Mouse (Mus musculus) MEL (cell line): Measurements from ENCODE around the gene Rundc1. TPM values are rescaled to one million over a fixed set of nuclear protein-coding genes. Genes with fewer than 3 reads are reported as not detected.

Experiments used
- DNase-seq: peaks from one replicate; pipeline ENCODE4 v3.0.0; 2011; ENCODE audit warnings: low read depth, low spot score
- H3K27ac ChIP-seq: 2 replicates; pipeline ENCODE4 v1.5.1; 2012; ENCODE audit warnings: low read depth, mild to moderate bottlenecking, control low read depth, low read length, moderate library complexity; ENCODE audit not compliant: control insufficient read depth
- H3K27me3 ChIP-seq, 2 experiments: fragments of 150-350 bp in 1 of 2; sonication (generic) in 1 of 2; 2 replicates each; pipeline ENCODE4 v1.6.1; 2012; ENCODE audit warnings: low read length in 2 of 2, mild to moderate bottlenecking in 2 of 2, improper control_type of control experiment in 1 of 2, moderate library complexity in 1 of 2; ENCODE audit not compliant: insufficient read depth in 2 of 2, control insufficient read depth in 1 of 2
- H3K36me3 ChIP-seq, 2 experiments: 2 replicates each; pipeline ENCODE4 v1.6.1; 2012 to 2014; ENCODE audit warnings: low read length in 2 of 2, improper control_type of control experiment in 1 of 2, inconsistent platforms in 1 of 2, mild to moderate bottlenecking in 1 of 2; ENCODE audit not compliant: insufficient read depth in 2 of 2, control insufficient read depth in 1 of 2
- H3K4me1 ChIP-seq, 2 experiments: fragments of 150-350 bp in 1 of 2; sonication (generic) in 1 of 2; 2 replicates each; pipeline ENCODE4 v1.6.1; 2012; ENCODE audit warnings: low read length in 2 of 2, improper control_type of control experiment in 1 of 2, mild to moderate bottlenecking in 1 of 2; ENCODE audit not compliant: insufficient read depth in 2 of 2, control insufficient read depth in 1 of 2
- H3K4me3 ChIP-seq, 2 experiments: fragments of 150-350 bp in 1 of 2; sonication (generic) in 1 of 2; 2 replicates each; pipeline ENCODE4 v1.5.1; 2012; ENCODE audit warnings: low read depth in 2 of 2, low read length in 2 of 2, mild to moderate bottlenecking in 2 of 2, moderate library complexity in 2 of 2, control low read depth in 1 of 2, improper control_type of control experiment in 1 of 2; ENCODE audit not compliant: control insufficient read depth in 1 of 2, insufficient read depth in 1 of 2
- H3K79me2 ChIP-seq: 2 replicates; pipeline ENCODE4 v1.6.1; 2012; ENCODE audit warnings: mild to moderate bottlenecking, low read length, moderate library complexity; ENCODE audit not compliant: control insufficient read depth, poor library complexity, insufficient read depth
- H3K9ac ChIP-seq: 2 replicates; pipeline ENCODE4 v1.6.1; 2012; ENCODE audit warnings: low read depth, mild to moderate bottlenecking, control low read depth, low read length, moderate library complexity; ENCODE audit not compliant: control insufficient read depth, poor library complexity, severe bottlenecking
- H3K9me3 ChIP-seq: fragments of 150-350 bp; sonication (generic); replicated peaks from 2 replicates; pipeline ENCODE4 v1.6.1; 2012; ENCODE audit warnings: mild to moderate bottlenecking, low read length, improper control_type of control experiment, moderate library complexity; ENCODE audit not compliant: insufficient read depth
- BHLHE40 ChIP-seq: IDR thresholded peaks from 2 replicates; pipeline ENCODE4 v1.6.1; 2012; ENCODE audit warnings: low read depth, mild to moderate bottlenecking, inconsistent platforms, low read length, improper control_type of control experiment, borderline replicate concordance
- CHD1 ChIP-seq: IDR thresholded peaks from 2 replicates; pipeline ENCODE4 v1.6.1; 2012; ENCODE audit warnings: low read depth, mild to moderate bottlenecking, inconsistent platforms, low read length, improper control_type of control experiment
- CHD2 ChIP-seq: IDR thresholded peaks from 2 replicates; pipeline ENCODE4 v1.6.1; 2011; ENCODE audit warnings: low read length, improper control_type of control experiment
- E2F4 ChIP-seq: IDR thresholded peaks from 2 replicates; pipeline ENCODE4 v1.6.1; 2011; ENCODE audit warnings: low read depth, low read length, improper control_type of control experiment, borderline replicate concordance
- EP300 ChIP-seq, 2 experiments: IDR thresholded peaks; 2 replicates each; pipeline ENCODE4 v1.6.1; 2011; ENCODE audit warnings: improper control_type of control experiment in 2 of 2, low read length in 2 of 2, low read depth in 1 of 2, mild to moderate bottlenecking in 1 of 2
- GATA1 ChIP-seq: IDR thresholded peaks from 2 replicates; pipeline ENCODE4 v1.6.1; 2011; ENCODE audit warnings: low read depth, low read length, improper control_type of control experiment
- HCFC1 ChIP-seq: IDR thresholded peaks from 2 replicates; pipeline ENCODE4 v1.6.1; 2012; ENCODE audit warnings: low read depth, mild to moderate bottlenecking, inconsistent platforms, low read length, improper control_type of control experiment, moderate library complexity
- JUND ChIP-seq: IDR thresholded peaks from 2 replicates; pipeline ENCODE4 v1.6.1; 2011; ENCODE audit warnings: low read depth, mild to moderate bottlenecking, improper control_type of control experiment, low read length
- KAT2A ChIP-seq: conservative IDR thresholded peaks from 2 replicates; pipeline ENCODE4 v1.6.1; 2012; ENCODE audit warnings: low read depth, low read length, improper control_type of control experiment, inconsistent platforms
- MAX ChIP-seq: IDR thresholded peaks from 2 replicates; pipeline ENCODE4 v1.6.1; 2011; ENCODE audit warnings: low read length, improper control_type of control experiment
- MAZ ChIP-seq: IDR thresholded peaks from 2 replicates; pipeline ENCODE4 v1.6.1; 2012; ENCODE audit warnings: low read depth, mild to moderate bottlenecking, inconsistent platforms, low read length, improper control_type of control experiment
- MYB ChIP-seq: IDR thresholded peaks from 2 replicates; pipeline ENCODE4 v1.6.1; 2011; ENCODE audit warnings: mild to moderate bottlenecking, low read depth, low read length, improper control_type of control experiment
- MYC ChIP-seq: IDR thresholded peaks from 2 replicates; pipeline ENCODE4 v1.6.1; 2011; ENCODE audit warnings: low read depth, mild to moderate bottlenecking, low read length, improper control_type of control experiment, moderate library complexity
- NELFE ChIP-seq: IDR thresholded peaks from 2 replicates; pipeline ENCODE4 v1.6.1; 2011; ENCODE audit warnings: low read depth, low read length, improper control_type of control experiment
- POLR2A ChIP-seq, 2 experiments: IDR thresholded peaks; 2 replicates each; pipeline ENCODE4 v1.6.1; 2011 to 2012; ENCODE audit warnings: low read length in 2 of 2, mild to moderate bottlenecking in 2 of 2, control low read depth in 1 of 2, improper control_type of control experiment in 1 of 2, low read depth in 1 of 2, moderate library complexity in 1 of 2; ENCODE audit not compliant: control insufficient read depth in 1 of 2, insufficient read depth in 1 of 2, poor library complexity in 1 of 2
- POLR2AphosphoS5 ChIP-seq: IDR thresholded peaks from 2 replicates; pipeline ENCODE4 v1.6.1; 2012; ENCODE audit warnings: low read depth, borderline replicate concordance, mild to moderate bottlenecking, inconsistent platforms, low read length, moderate library complexity, mixed read lengths
- RAD21 ChIP-seq: IDR thresholded peaks from 2 replicates; pipeline ENCODE4 v1.6.1; 2011; ENCODE audit warnings: mild to moderate bottlenecking, low read depth, low read length, improper control_type of control experiment
- RCOR1 ChIP-seq: IDR thresholded peaks from 2 replicates; pipeline ENCODE4 v1.6.1; 2012; ENCODE audit warnings: low read depth, mild to moderate bottlenecking, inconsistent platforms, low read length, improper control_type of control experiment
- SIN3A ChIP-seq: IDR thresholded peaks from 2 replicates; pipeline ENCODE4 v1.6.1; 2012; ENCODE audit warnings: low read length, improper control_type of control experiment, inconsistent platforms
- SMC3 ChIP-seq: IDR thresholded peaks from 2 replicates; pipeline ENCODE4 v1.6.1; 2011; ENCODE audit warnings: low read depth, low read length, improper control_type of control experiment
- TAL1 ChIP-seq: IDR thresholded peaks from 2 replicates; pipeline ENCODE4 v1.6.1; 2012; ENCODE audit warnings: mild to moderate bottlenecking, inconsistent platforms, low read length, moderate library complexity, mixed read lengths
- TBP ChIP-seq: IDR thresholded peaks from 2 replicates; pipeline ENCODE4 v1.8.0; 2011; ENCODE audit warnings: low read depth, low read length, improper control_type of control experiment
- TCF12 ChIP-seq: IDR thresholded peaks from 2 replicates; pipeline ENCODE4 v1.6.1; 2014; ENCODE audit warnings: low read depth, mild to moderate bottlenecking, inconsistent platforms, low read length, improper control_type of control experiment, moderate library complexity
- USF1 ChIP-seq: IDR thresholded peaks from 2 replicates; pipeline ENCODE4 v1.6.1; 2014; ENCODE audit warnings: low read depth, mild to moderate bottlenecking, inconsistent platforms, low read length, improper control_type of control experiment, moderate library complexity
- USF2 ChIP-seq, 2 experiments: IDR thresholded peaks; 2 replicates each; pipeline ENCODE4 v1.6.1; 2011 to 2012; ENCODE audit warnings: improper control_type of control experiment in 2 of 2, low read length in 2 of 2, borderline replicate concordance in 1 of 2, inconsistent platforms in 1 of 2, low read depth in 1 of 2, mild to moderate bottlenecking in 1 of 2; ENCODE audit not compliant: insufficient read depth in 1 of 2
- ZC3H11A ChIP-seq: IDR thresholded peaks from 2 replicates; pipeline ENCODE4 v1.6.1; 2012; ENCODE audit warnings: low read depth, mild to moderate bottlenecking, inconsistent platforms, low read length, improper control_type of control experiment
- ZKSCAN1 ChIP-seq: IDR thresholded peaks from 2 replicates; pipeline ENCODE4 v1.6.1; 2012; ENCODE audit warnings: low read depth, mild to moderate bottlenecking, inconsistent platforms, low read length, improper control_type of control experiment, moderate library complexity
- ZMIZ1 ChIP-seq: IDR thresholded peaks from 2 replicates; pipeline ENCODE4 v1.6.1; 2012; ENCODE audit warnings: low read depth, mild to moderate bottlenecking, inconsistent platforms, low read length, improper control_type of control experiment, moderate library complexity
- ZNF384 ChIP-seq: IDR thresholded peaks from 2 replicates; pipeline ENCODE4 v1.6.1; 2012; ENCODE audit warnings: low read depth, mild to moderate bottlenecking, inconsistent platforms, low read length, improper control_type of control experiment
- polyA plus RNA-seq, 2 experiments: library from polyadenylated mRNA; stranded (reverse) in 1 of 2; unstranded in 1 of 2; fragments of >175 nt in 1 of 2; fragments of >200 nt in 1 of 2; gene quantifications; 2 replicates each; pipeline versions ENCODE4 v1.2.1 to v1.2.4; 2012; ENCODE audit warnings: low replicate concordance in 2 of 2, low read depth in 1 of 2; ENCODE audit not compliant: insufficient read length in 2 of 2, insufficient read depth in 1 of 2, missing spikeins in 1 of 2
- total RNA-seq: library from RNA; depleted of rRNA; stranded (reverse); fragments of 300-350 nt; gene quantifications from 2 replicates; pipeline ENCODE4 v1.2.3, GENCODE M21; 2012

Gene Rundc1
- total and polyA plus RNA-seq, 3 experiments: 9.2 to 13.1 TPM; not detected in 1

- TF ChIP-seq TAL1: no peak
- TF ChIP-seq SMC3: peak; percentile 23; the same call in 1 of the 2 replicates
- no peak for TF ChIP-seq POLR2AphosphoS5
- 0 out of 2 replicates have a peak, but pooled peaks have one; percentile 38 for TF ChIP-seq MYC
- TF ChIP-seq, all 39 proteins: peak for 4
Observed at GRCm38 (mm10) chr11:101415306-101415705, 9.6 kb upstream of the Rundc1 start (continued).

GRCm38 (mm10) chr11:101416433-101417100 is 8.3 kb upstream of the Rundc1 start:
- TF ChIP-seq MYC (no peak; the same call in 1 of the 2 replicates), MYB (no peak), ZMIZ1 (no peak), USF1 (no peak), GATA1 (no peak), E2F4 (no peak), ZC3H11A (no peak), BHLHE40 (no peak), KAT2A (no peak), MAZ (0 out of 2 replicates have a peak, but pooled peaks have one; percentile 34), CHD2 (no peak), POLR2A (IDR thresholded peaks at IDR 0.05; ENCODE audit: control insufficient read depth in 1 of 2, insufficient read depth in 1 of 2, low read depth in 1 of 2, low read length in 2 of 2, poor library complexity in 1 of 2) (peak in 1 of 2 experiments; percentile 67; a peak in 2 of 4 replicates), EP300 (IDR thresholded peaks at IDR 0.05; ENCODE audit: low read depth in 1 of 2, low read length in 2 of 2) (no peak), RCOR1 (0 out of 2 replicates have a peak, but pooled peaks have one; percentile 37), TAL1 (no peak), USF2 (IDR thresholded peaks at IDR 0.05; ENCODE audit: borderline replicate concordance in 1 of 2, insufficient read depth in 1 of 2, low read depth in 1 of 2, low read length in 2 of 2) (no peak), RAD21 (no peak), ZKSCAN1 (no peak), CHD1 (no peak), JUND (no peak), SIN3A (no peak), ZNF384 (peak; percentile 93), TCF12 (no peak), TBP (peak; percentile 83), SMC3 (no peak), HCFC1 (peak; percentile 23; the same call in 1 of the 2 replicates), NELFE (peak; percentile 56; the same call in 1 of the 2 replicates), MAX (peak; percentile 27; the same call in 1 of the 2 replicates)
- TF ChIP-seq, all 39 proteins: peak for 8
- no peaks in the 10 kb centered on the region for H3K9me3 ChIP-seq
- H3K4me1 ChIP-seq: peaks cover 8 to 12% of the 10 kb centered on the region in 2 experiments
- H3K79me2 ChIP-seq: peaks cover 12% of the 10 kb centered on the region
- H3K27ac ChIP-seq: peak overlapping the region; percentile 85
- peaks cover 2 to 19% of the 10 kb centered on the region in 2 experiments for H3K36me3 ChIP-seq
- peak; percentile 90 for DNase-seq
- H3K4me3 ChIP-seq: peak overlapping the region; percentile 86 to 89
- no peaks in the 10 kb centered on the region for H3K27me3 ChIP-seq
- H3K9ac ChIP-seq: peak overlapping the region; percentile 95
